Mouse (Mus musculus): ENCODE data around the gene Dnajc3. TPM values are rescaled to one million over a fixed set of nuclear protein-coding genes. Genes with fewer than 3 reads are reported as not detected.
A peak's percentile ranks its signal among the peaks of the same experiment; 100 is the strongest.

The Dnajc3 gene
- polyA plus RNA-seq (2015; fragmentation: Nextera tagmentation; extraction: Ambion mirVana) = 22.5 and 24.8 TPM in 2 replicates

- peak; percentile 100 for ATAC-seq
- Histone ChIP-seq H3K4me3 (ENCODE audit: low read length) (peak within 1 kb of the TSS; percentile 100), H3K9ac (ENCODE audit: low read depth, low read length) (peak within 1 kb of the TSS; percentile 99), H3K36me3 (ENCODE audit: control insufficient read depth, insufficient read depth, low read length) (no peaks in the 10 kb centered on the region), H3K4me1 (ENCODE audit: control insufficient read depth, insufficient read depth, low read depth, low read length) (peaks cover 17% of the 10 kb centered on the region), H3K27ac (ENCODE audit: low read depth, low read length) (peak within 1 kb of the TSS; percentile 93), H3K27me3 (replicated peaks; ENCODE audit: control insufficient read depth, insufficient read depth, low read length) (no peaks in the 10 kb centered on the region), H3K9me3 (ENCODE audit: control insufficient read depth, low read length) (no peaks in the 10 kb centered on the region), H3K4me2 (ENCODE audit: low read length) (peak within 1 kb of the TSS; percentile 80)
- under 1% methylated on average over 88 of the region's 124 CpGs for WGBS
These were observed at the start of gene Dnajc3 for GRCm38 (mm10) chr14:118937533-118938492. TSS of gene Dnajc3 (plus strand) at chr14:118937976.

GRCm38 (mm10) chr14:118890101-118890500 is 47.7 kb upstream of the Dnajc3 start:
- no peak overlapping the region for H3K4me3 ChIP-seq (ENCODE audit: low read length)
- WGBS = 90% methylated on average over 4 of the region's 4 CpGs

GRCm38 (mm10) chr14:118895228-118895627 is 42.5 kb upstream of the Dnajc3 start:
- 92% methylated on average over 7 of the region's 7 CpGs for WGBS
- no peak overlapping the region for H3K27ac ChIP-seq (ENCODE audit: low read depth, low read length)
- H3K4me2 ChIP-seq (ENCODE audit: low read length) = no peak overlapping the region
- H3K4me1 ChIP-seq (ENCODE audit: control insufficient read depth, insufficient read depth, low read depth, low read length) = no peaks in the 10 kb centered on the region
- H3K9ac ChIP-seq (ENCODE audit: low read depth, low read length) = no peak overlapping the region
- peaks cover 36% of the 10 kb centered on the region for H3K36me3 ChIP-seq (ENCODE audit: control insufficient read depth, insufficient read depth, low read length)
- H3K4me3 ChIP-seq (ENCODE audit: low read length) = no peak overlapping the region
- no peaks in the 10 kb centered on the region for H3K9me3 ChIP-seq (ENCODE audit: control insufficient read depth, low read length)
- no peaks in the 10 kb centered on the region for H3K27me3 ChIP-seq (replicated peaks; ENCODE audit: control insufficient read depth, insufficient read depth, low read length)
- no peak for ATAC-seq

More at GRCm38 (mm10) chr14:118890101-118890500, 47.7 kb upstream of the Dnajc3 start:
- Histone ChIP-seq H3K27me3 (replicated peaks; ENCODE audit: control insufficient read depth, insufficient read depth, low read length) (no peaks in the 10 kb centered on the region), H3K9ac (ENCODE audit: low read depth, low read length) (no peak overlapping the region), H3K27ac (ENCODE audit: low read depth, low read length) (no peak overlapping the region), H3K4me1 (ENCODE audit: control insufficient read depth, insufficient read depth, low read depth, low read length) (no peaks in the 10 kb centered on the region), H3K4me2 (ENCODE audit: low read length) (no peak overlapping the region), H3K36me3 (ENCODE audit: control insufficient read depth, insufficient read depth, low read length) (peaks cover 33% of the 10 kb centered on the region), H3K9me3 (ENCODE audit: control insufficient read depth, low read length) (no peaks in the 10 kb centered on the region)
- ATAC-seq = no peak

DNA sequence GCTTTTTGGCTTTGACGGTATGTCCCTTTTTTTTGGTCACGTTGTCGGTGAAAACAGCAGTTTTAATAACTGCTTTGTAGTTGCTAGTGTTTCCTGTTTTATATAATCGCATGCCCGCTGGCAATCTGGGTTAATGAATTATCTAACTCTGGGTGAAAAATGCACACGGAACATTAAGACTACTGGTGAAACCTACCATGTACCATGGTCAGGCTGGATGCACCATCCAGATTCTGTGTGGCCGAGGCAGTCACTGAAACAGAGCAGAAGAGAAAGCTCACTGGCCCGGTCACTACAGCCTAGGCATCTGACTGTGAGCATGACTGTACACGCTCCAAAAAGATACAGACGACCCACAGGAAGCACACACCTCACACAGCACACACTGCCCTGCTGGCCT is 42.1 kb upstream of the Dnajc3 start:
- H3K4me3 ChIP-seq (ENCODE audit: low read length) = no peak overlapping the region

GRCm38 (mm10) chr14:118899940-118900339 is 37.8 kb upstream of the Dnajc3 start:
- WGBS = 85% methylated on average over 11 of the region's 11 CpGs
- no peaks in the 10 kb centered on the region for H3K9me3 ChIP-seq (ENCODE audit: control insufficient read depth, low read length)
- no peak overlapping the region for H3K4me3 ChIP-seq (ENCODE audit: low read length)
- ATAC-seq = no peak
- no peak overlapping the region for H3K9ac ChIP-seq (ENCODE audit: low read depth, low read length)
- H3K4me2 ChIP-seq (ENCODE audit: low read length) = no peak overlapping the region
- H3K27me3 ChIP-seq (replicated peaks; ENCODE audit: control insufficient read depth, insufficient read depth, low read length) = no peaks in the 10 kb centered on the region
- H3K4me1 ChIP-seq (ENCODE audit: control insufficient read depth, insufficient read depth, low read depth, low read length) = no peaks in the 10 kb centered on the region; the same call in 1 of the 2 replicates
- peaks cover 50% of the 10 kb centered on the region for H3K36me3 ChIP-seq (ENCODE audit: control insufficient read depth, insufficient read depth, low read length)
- no peak overlapping the region for H3K27ac ChIP-seq (ENCODE audit: low read depth, low read length)

More for the DNA sequence above, 42.1 kb upstream of the Dnajc3 start:
- 96% methylated on average over 10 of the region's 10 CpGs for WGBS
- no peaks in the 10 kb centered on the region for H3K4me1 ChIP-seq (ENCODE audit: control insufficient read depth, insufficient read depth, low read depth, low read length)
- no peak overlapping the region for H3K4me2 ChIP-seq (ENCODE audit: low read length)
- H3K27me3 ChIP-seq (replicated peaks; ENCODE audit: control insufficient read depth, insufficient read depth, low read length) = no peaks in the 10 kb centered on the region
- H3K9me3 ChIP-seq (ENCODE audit: control insufficient read depth, low read length) = no peaks in the 10 kb centered on the region
- H3K9ac ChIP-seq (ENCODE audit: low read depth, low read length) = no peak overlapping the region
- H3K36me3 ChIP-seq (ENCODE audit: control insufficient read depth, insufficient read depth, low read length) = peaks cover 39% of the 10 kb centered on the region
- no peak overlapping the region for H3K27ac ChIP-seq (ENCODE audit: low read depth, low read length)
- ATAC-seq = no peak

GRCm38 (mm10) chr14:118900911-118901310 is 36.9 kb upstream of the Dnajc3 start:
- no peak overlapping the region for H3K27ac ChIP-seq (ENCODE audit: low read depth, low read length)
- no peaks in the 10 kb centered on the region; the same call in 1 of the 2 replicates for H3K4me1 ChIP-seq (ENCODE audit: control insufficient read depth, insufficient read depth, low read depth, low read length)
- H3K27me3 ChIP-seq (replicated peaks; ENCODE audit: control insufficient read depth, insufficient read depth, low read length) = no peaks in the 10 kb centered on the region
- H3K9ac ChIP-seq (ENCODE audit: low read depth, low read length) = no peak overlapping the region
- no peak overlapping the region for H3K4me3 ChIP-seq (ENCODE audit: low read length)
- H3K4me2 ChIP-seq (ENCODE audit: low read length) = no peak overlapping the region
- peaks cover 49% of the 10 kb centered on the region for H3K36me3 ChIP-seq (ENCODE audit: control insufficient read depth, insufficient read depth, low read length)
- no peak for ATAC-seq
- no peaks in the 10 kb centered on the region for H3K9me3 ChIP-seq (ENCODE audit: control insufficient read depth, low read length)
- WGBS = 100% methylated on average over 1 of the region's 1 CpGs

DNA sequence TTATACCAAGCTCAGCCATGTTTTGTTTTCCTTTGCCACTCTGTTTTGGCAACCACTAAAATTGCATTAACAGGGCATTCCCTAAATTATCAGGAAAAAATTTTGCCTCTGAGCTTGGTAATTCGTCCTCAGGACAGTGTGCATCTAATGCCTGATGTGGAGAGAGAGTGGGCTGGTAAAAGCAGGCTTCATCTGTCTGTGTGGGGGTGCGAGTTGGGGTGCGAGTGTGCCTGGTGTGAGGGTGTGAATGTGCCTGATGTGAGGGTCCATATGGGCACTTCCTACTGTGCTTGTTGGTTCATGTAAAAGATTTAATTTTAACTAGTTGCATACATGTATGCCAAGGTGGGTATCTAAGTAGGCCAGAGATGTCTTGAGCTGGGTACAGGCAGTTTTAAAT is 34.4 kb upstream of the Dnajc3 start:
- Histone ChIP-seq H3K27me3 (replicated peaks; ENCODE audit: control insufficient read depth, insufficient read depth, low read length) (no peaks in the 10 kb centered on the region), H3K9me3 (ENCODE audit: control insufficient read depth, low read length) (no peaks in the 10 kb centered on the region), H3K36me3 (ENCODE audit: control insufficient read depth, insufficient read depth, low read length) (peaks cover 48% of the 10 kb centered on the region), H3K27ac (ENCODE audit: low read depth, low read length) (no peak overlapping the region), H3K4me3 (ENCODE audit: low read length) (no peak overlapping the region), H3K4me2 (ENCODE audit: low read length) (no peak overlapping the region), H3K9ac (ENCODE audit: low read depth, low read length) (no peak overlapping the region), H3K4me1 (ENCODE audit: control insufficient read depth, insufficient read depth, low read depth, low read length) (no peaks in the 10 kb centered on the region; the same call in 1 of the 2 replicates)
- 84% methylated on average over 3 of the region's 3 CpGs for WGBS
- no peak for ATAC-seq

- H3K27me3 ChIP-seq (replicated peaks; ENCODE audit: control insufficient read depth, insufficient read depth, low read length) = no peaks in the 10 kb centered on the region
- 25% methylated on average over 6 of the region's 6 CpGs for WGBS
- peak; percentile 70 for ATAC-seq
- no peaks in the 10 kb centered on the region for H3K9me3 ChIP-seq (ENCODE audit: control insufficient read depth, low read length)
- H3K4me1 ChIP-seq (ENCODE audit: control insufficient read depth, insufficient read depth, low read depth, low read length) = no peaks in the 10 kb centered on the region; the same call in 1 of the 2 replicates
- no peak overlapping the region for H3K4me2 ChIP-seq (ENCODE audit: low read length)
- H3K36me3 ChIP-seq (ENCODE audit: control insufficient read depth, insufficient read depth, low read length) = peaks cover 51% of the 10 kb centered on the region
- no peak overlapping the region for H3K27ac ChIP-seq (ENCODE audit: low read depth, low read length)
- no peak overlapping the region for H3K9ac ChIP-seq (ENCODE audit: low read depth, low read length)
- H3K4me3 ChIP-seq (ENCODE audit: low read length) = no peak overlapping the region
These were observed 33.8 kb upstream of the Dnajc3 start for GRCm38 (mm10) chr14:118903867-118904562.

DNA sequence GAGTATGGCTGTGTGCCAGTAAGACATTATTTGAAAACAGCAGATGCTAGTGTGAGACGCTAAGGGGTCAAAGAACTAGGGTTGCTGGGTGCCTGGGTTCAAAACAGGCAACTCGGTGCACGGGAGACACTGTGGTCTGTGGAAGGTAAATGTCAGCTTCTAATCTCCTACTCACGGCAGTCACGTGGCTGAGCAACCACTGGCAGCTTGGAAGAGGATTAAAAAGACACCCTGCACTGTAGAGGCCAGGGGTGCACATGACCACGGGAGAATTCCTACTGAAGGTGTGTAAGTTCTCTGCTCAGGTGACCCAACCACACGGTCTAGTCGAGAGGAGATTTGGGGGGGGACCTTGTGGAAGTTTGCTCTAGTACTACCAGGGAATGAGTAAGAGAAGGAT is 30.2 kb upstream of the Dnajc3 start:
- no peaks in the 10 kb centered on the region; the same call in 1 of the 2 replicates for H3K4me1 ChIP-seq (ENCODE audit: control insufficient read depth, insufficient read depth, low read depth, low read length)
- H3K9ac ChIP-seq (ENCODE audit: low read depth, low read length) = no peak overlapping the region
- H3K4me2 ChIP-seq (ENCODE audit: low read length) = no peak overlapping the region
- H3K4me3 ChIP-seq (ENCODE audit: low read length) = no peak overlapping the region
- WGBS = 75% methylated on average over 8 of the region's 8 CpGs
- no peaks in the 10 kb centered on the region for H3K9me3 ChIP-seq (ENCODE audit: control insufficient read depth, low read length)
- no peak for ATAC-seq
- H3K27ac ChIP-seq (ENCODE audit: low read depth, low read length) = no peak overlapping the region
- peaks cover 47% of the 10 kb centered on the region for H3K36me3 ChIP-seq (ENCODE audit: control insufficient read depth, insufficient read depth, low read length)
- no peaks in the 10 kb centered on the region for H3K27me3 ChIP-seq (replicated peaks; ENCODE audit: control insufficient read depth, insufficient read depth, low read length)

All from hindbrain, embryonic 16.5 days (tissue).